Mouse (Mus musculus) kidney, adult 9 months (tissue): ENCODE data around the gene Mfsd6.

Source experiments
- DNase-seq: peaks from one replicate; pipeline ENCODE4 v3.0.0; 2022

Gene Mfsd6

GRCm38 (mm10) chr1:52727056-52727900, at the start of gene Mfsd6:
Mfsd6 (minus strand) TSS chr1:52727462.
- DNase-seq, result peak; percentile 39

GRCm38 (mm10) chr1:52765176-52766111, 38.2 kb upstream of the Mfsd6 start:
- DNase-seq, result peak; percentile 9

GRCm38 (mm10) chr1:52763894-52764809, 36.9 kb upstream of the Mfsd6 start:
- no peak for DNase-seq

GRCm38 (mm10) chr1:52758174-52758573, 30.9 kb upstream of the Mfsd6 start:
- DNase-seq, result no peak

- no peak for DNase-seq
Measured at GRCm38 (mm10) chr1:52754331-52754730, 27.1 kb upstream of the Mfsd6 start.

- DNase-seq, result no peak
Measured at GRCm38 (mm10) chr1:52753828-52754227, 26.6 kb upstream of the Mfsd6 start.

- DNase-seq, result no peak
Measured at GRCm38 (mm10) chr1:52752706-52753105, 25.4 kb upstream of the Mfsd6 start.

- no peak for DNase-seq
Measured at GRCm38 (mm10) chr1:52751634-52752033, 24.4 kb upstream of the Mfsd6 start.

GRCm38 (mm10) chr1:52749978-52750377, 22.7 kb upstream of the Mfsd6 start:
- peak; percentile 26 for DNase-seq

GRCm38 (mm10) chr1:52748260-52748659, 21.0 kb upstream of the Mfsd6 start:
- peak; percentile 61 for DNase-seq

- no peak for DNase-seq
Measured at GRCm38 (mm10) chr1:52742567-52742966, 15.3 kb upstream of the Mfsd6 start.

GRCm38 (mm10) chr1:52734208-52734607, 6.9 kb upstream of the Mfsd6 start:
- no peak for DNase-seq

GRCm38 (mm10) chr1:52730258-52730657, 3.0 kb upstream of the Mfsd6 start:
- DNase-seq, result no peak

- no peak for DNase-seq
Measured at GRCm38 (mm10) chr1:52728857-52729489, 1.7 kb upstream of the Mfsd6 start.

- peak; percentile 31 for DNase-seq
Measured at GRCm38 (mm10) chr1:52726371-52727055, 749 bp downstream of the Mfsd6 start.

- no peak for DNase-seq
Measured at GRCm38 (mm10) chr1:52722586-52722985, 4.7 kb downstream of the Mfsd6 start.

- no peak for DNase-seq
Measured at GRCm38 (mm10) chr1:52719096-52719495, 8.2 kb downstream of the Mfsd6 start.

- no peak for DNase-seq
Measured at GRCm38 (mm10) chr1:52718068-52718748, 9.1 kb downstream of the Mfsd6 start.

- DNase-seq, result no peak
Measured at GRCm38 (mm10) chr1:52714451-52714850, 12.8 kb downstream of the Mfsd6 start.

GRCm38 (mm10) chr1:52714021-52714420, 13.2 kb downstream of the Mfsd6 start:
- no peak for DNase-seq

- no peak for DNase-seq
Measured at GRCm38 (mm10) chr1:52708745-52709144, 18.5 kb downstream of the Mfsd6 start.
